Mouse (Mus musculus) lung, embryonic 16.5 days (tissue): Measurements from ENCODE around the gene Nav2. TPM values are rescaled to one million over a fixed set of nuclear protein-coding genes. Genes with fewer than 3 reads are reported as not detected.

Experiments used
- ATAC-seq: fragments of 200-750 bp; cut with Nextera tagmentation; 2 replicates; pipeline ENCODE4 v1.8.0; 2017; ENCODE audit warnings: low read depth, mild to moderate bottlenecking, moderate library complexity
- H3K27ac ChIP-seq: fragments of 300-500 bp; sonication (generic); 2 replicates; pipeline ENCODE4 v1.5.1; 2014; ENCODE audit warnings: mild to moderate bottlenecking, control low read depth, low read length
- H3K27me3 ChIP-seq: fragments of 300-500 bp; sonication (generic); 2 replicates; pipeline ENCODE4 v1.6.1; 2014; ENCODE audit warnings: low read depth, low read length, mixed read lengths; ENCODE audit not compliant: control insufficient read depth, insufficient read depth
- H3K36me3 ChIP-seq: fragments of 300-500 bp; sonication (generic); 2 replicates; pipeline ENCODE4 v1.6.1; 2014; ENCODE audit warnings: low read length; ENCODE audit not compliant: control insufficient read depth, insufficient read depth
- H3K4me1 ChIP-seq: fragments of 300-500 bp; sonication (generic); replicated peaks from 2 replicates; pipeline ENCODE4 v1.6.1; 2014; ENCODE audit warnings: low read length, mixed read lengths; ENCODE audit not compliant: control insufficient read depth, insufficient read depth
- H3K4me2 ChIP-seq: fragments of 300-500 bp; sonication (generic); 2 replicates; pipeline ENCODE4 v1.6.1; 2014; ENCODE audit warnings: low read depth, low read length, control low read depth
- H3K4me3 ChIP-seq: fragments of 300-500 bp; sonication (generic); 2 replicates; pipeline ENCODE4 v1.5.1; 2014; ENCODE audit warnings: mild to moderate bottlenecking, low read length, control low read depth
- H3K9ac ChIP-seq: fragments of 300-500 bp; sonication (generic); 2 replicates; pipeline ENCODE4 v1.6.1; 2014; ENCODE audit warnings: low read length, control low read depth
- H3K9me3 ChIP-seq: fragments of 300-500 bp; sonication (generic); 2 replicates; pipeline ENCODE4 v1.6.1; 2016; ENCODE audit warnings: low read length; ENCODE audit not compliant: control insufficient read depth
- WGBS: fragments of 180-500 bp; shearing (Covaris S2); extraction: QIAGEN DNeasy Blood & Tissue Kit; methylation state at CpG from one replicate; pipeline ENCODE4 v1.1.7; 2014; 5-methylcytosine and 5-hydroxymethylcytosine counted together
- polyA plus RNA-seq: library from polyadenylated mRNA; unstranded; fragments of >200 nt; fragmentation: Nextera tagmentation; extraction: Ambion mirVana; gene quantifications from 2 replicates; pipeline ENCODE4 v1.2.1, GENCODE M21; 2015

Nav2 gene
- polyA plus RNA-seq, 1 experiment from 2014 or later = 27.3 TPM

DNA sequence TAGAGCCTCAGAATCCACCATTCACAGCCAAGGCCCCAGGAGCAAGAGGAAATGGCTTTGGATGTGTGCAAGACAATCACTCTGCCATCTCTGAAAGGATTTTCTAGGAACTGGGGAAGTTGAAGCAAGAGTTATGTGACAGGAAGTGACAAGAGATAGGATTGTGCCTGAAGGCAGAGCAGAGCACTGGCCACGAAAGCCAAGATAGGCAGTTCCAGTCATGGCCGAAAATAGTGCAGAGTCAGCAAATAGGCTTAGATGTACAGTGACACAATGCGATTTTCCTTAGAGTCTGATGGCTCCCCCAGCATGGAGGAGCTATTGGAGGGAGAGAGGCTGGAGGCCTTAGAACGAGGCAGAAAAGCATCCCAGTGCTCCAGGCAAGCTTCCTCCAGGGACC is 269.7 kb downstream of the Nav2 start:
- WGBS = 48% methylated on average over 4 of the region's 4 CpGs
- H3K4me1 ChIP-seq = peaks cover 13% of the 10 kb centered on the region
- ATAC-seq = peak; percentile 15; the same call in 1 of the 2 replicates
- H3K27ac ChIP-seq = no peak overlapping the region
- H3K9ac ChIP-seq = no peak overlapping the region
- no peak overlapping the region for H3K4me2 ChIP-seq
- H3K9me3 ChIP-seq = no peaks in the 10 kb centered on the region
- H3K27me3 ChIP-seq = no peaks in the 10 kb centered on the region
- no peak overlapping the region for H3K4me3 ChIP-seq
- no peaks in the 10 kb centered on the region for H3K36me3 ChIP-seq

DNA sequence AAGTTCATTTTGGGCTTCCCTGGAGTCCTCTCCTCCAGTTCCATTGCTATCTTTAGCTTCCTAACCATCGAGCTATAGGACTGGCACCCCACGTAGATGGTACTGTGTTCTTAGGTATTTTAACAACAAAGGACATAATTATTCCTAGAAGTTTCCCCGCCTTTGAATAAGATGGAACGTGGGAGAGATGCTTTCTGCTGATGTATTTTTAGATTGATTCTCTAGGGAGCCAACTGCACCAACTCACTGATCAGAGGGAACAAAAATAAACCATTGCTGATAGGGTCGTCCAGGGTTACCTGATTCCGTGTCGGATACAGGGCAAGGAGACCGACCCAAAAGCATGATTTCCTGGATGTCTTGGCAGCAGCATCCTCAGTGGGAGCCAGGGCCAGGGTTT is 272.5 kb downstream of the Nav2 start:
- H3K27ac ChIP-seq = no peak overlapping the region
- no peak for ATAC-seq
- 52% methylated on average over 8 of the region's 8 CpGs for WGBS

DNA sequence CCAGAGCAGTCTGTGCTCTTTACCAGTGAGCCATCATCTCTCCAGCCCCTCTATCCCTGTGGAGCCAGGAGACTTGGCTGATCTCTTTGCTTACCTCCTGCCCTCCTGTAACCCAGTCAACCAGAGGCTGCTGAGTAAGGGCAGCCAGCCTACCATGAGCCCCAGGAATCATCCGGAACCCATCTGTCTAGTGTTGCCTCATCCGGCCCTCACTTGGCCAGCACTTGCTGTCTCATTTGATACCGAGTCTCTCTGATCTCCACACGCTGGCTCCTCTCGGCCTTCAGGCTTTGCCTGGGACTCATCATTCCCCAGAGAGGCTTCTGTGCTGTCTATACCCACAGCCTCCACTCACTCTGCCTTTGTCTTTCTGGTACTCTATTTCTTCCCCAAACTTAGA is 273.9 kb downstream of the Nav2 start:
- Histone ChIP-seq H3K36me3 (no peaks in the 10 kb centered on the region), H3K27me3 (no peaks in the 10 kb centered on the region), H3K9me3 (no peaks in the 10 kb centered on the region), H3K4me3 (no peak overlapping the region), H3K4me2 (no peak overlapping the region), H3K9ac (no peak overlapping the region), H3K27ac (no peak overlapping the region), H3K4me1 (peaks cover 26% of the 10 kb centered on the region)
- no peak for ATAC-seq
- WGBS = 84% methylated on average over 5 of the region's 5 CpGs

More for the DNA sequence above, 272.5 kb downstream of the Nav2 start:
- Histone ChIP-seq H3K36me3 (no peaks in the 10 kb centered on the region), H3K9me3 (no peaks in the 10 kb centered on the region), H3K9ac (no peak overlapping the region), H3K4me3 (no peak overlapping the region), H3K27me3 (no peaks in the 10 kb centered on the region), H3K4me1 (peaks cover 26% of the 10 kb centered on the region), H3K4me2 (no peak overlapping the region)

DNA sequence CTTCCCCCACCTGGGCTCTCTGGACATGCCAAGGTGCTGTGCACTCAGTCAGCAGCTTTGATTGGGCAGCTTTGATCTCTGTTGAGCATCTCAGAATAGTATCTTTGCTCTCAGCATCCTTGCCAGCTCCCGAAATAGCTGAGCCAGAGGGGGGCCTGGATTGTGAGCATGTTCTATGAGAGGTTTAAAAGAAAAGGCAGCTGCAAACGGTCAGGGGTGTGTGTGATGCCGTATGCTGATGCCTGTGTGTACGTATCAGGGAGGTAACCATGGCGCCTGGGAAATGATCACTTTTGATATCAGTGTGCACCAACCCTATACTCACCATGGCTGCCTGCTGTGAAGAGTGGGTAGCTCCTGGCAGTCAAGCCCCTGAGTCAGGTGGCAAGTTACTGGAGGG is 275.2 kb downstream of the Nav2 start:
- Histone ChIP-seq H3K4me3 (no peak overlapping the region), H3K27ac (no peak overlapping the region), H3K36me3 (no peaks in the 10 kb centered on the region), H3K4me2 (no peak overlapping the region), H3K9me3 (no peaks in the 10 kb centered on the region), H3K9ac (no peak overlapping the region), H3K27me3 (no peaks in the 10 kb centered on the region), H3K4me1 (peaks cover 18% of the 10 kb centered on the region)
- ATAC-seq = no peak
- WGBS = 62% methylated on average over 5 of the region's 5 CpGs

GRCm38 (mm10) chr7:49185991-49186390 is 277.5 kb downstream of the Nav2 start:
- Histone ChIP-seq H3K36me3 (no peaks in the 10 kb centered on the region), H3K4me3 (no peak overlapping the region), H3K4me1 (peaks cover 26% of the 10 kb centered on the region), H3K27ac (no peak overlapping the region), H3K9ac (no peak overlapping the region), H3K27me3 (no peaks in the 10 kb centered on the region), H3K4me2 (no peak overlapping the region), H3K9me3 (no peaks in the 10 kb centered on the region)
- ATAC-seq = no peak
- 53% methylated on average over 5 of the region's 5 CpGs for WGBS

DNA sequence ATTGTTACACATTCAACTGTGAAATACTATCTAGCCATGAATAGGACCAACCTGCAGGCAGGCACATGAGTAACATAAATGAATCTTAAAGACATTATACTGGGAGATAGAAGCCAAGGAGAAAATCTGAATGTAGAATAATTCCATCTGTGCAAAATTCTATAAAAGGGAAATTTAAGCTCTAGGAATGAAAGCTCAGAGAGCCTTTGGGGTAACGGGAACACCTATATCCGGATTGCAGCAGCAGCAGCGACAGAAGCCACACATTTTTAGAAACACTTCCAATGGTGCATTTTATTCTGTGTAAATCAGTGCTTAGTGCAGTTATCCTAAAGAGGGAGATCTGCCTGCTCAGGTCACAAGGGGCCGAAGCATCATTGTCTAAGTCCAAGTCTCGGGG is 280.8 kb downstream of the Nav2 start:
- H3K4me3 ChIP-seq = no peak overlapping the region
- WGBS = 86% methylated on average over 5 of the region's 5 CpGs
- no peak overlapping the region for H3K9ac ChIP-seq
- H3K27me3 ChIP-seq = no peaks in the 10 kb centered on the region
- no peaks in the 10 kb centered on the region for H3K36me3 ChIP-seq
- peaks cover 21% of the 10 kb centered on the region for H3K4me1 ChIP-seq
- no peaks in the 10 kb centered on the region for H3K9me3 ChIP-seq
- ATAC-seq = no peak
- H3K4me2 ChIP-seq = no peak overlapping the region
- H3K27ac ChIP-seq = no peak overlapping the region

DNA sequence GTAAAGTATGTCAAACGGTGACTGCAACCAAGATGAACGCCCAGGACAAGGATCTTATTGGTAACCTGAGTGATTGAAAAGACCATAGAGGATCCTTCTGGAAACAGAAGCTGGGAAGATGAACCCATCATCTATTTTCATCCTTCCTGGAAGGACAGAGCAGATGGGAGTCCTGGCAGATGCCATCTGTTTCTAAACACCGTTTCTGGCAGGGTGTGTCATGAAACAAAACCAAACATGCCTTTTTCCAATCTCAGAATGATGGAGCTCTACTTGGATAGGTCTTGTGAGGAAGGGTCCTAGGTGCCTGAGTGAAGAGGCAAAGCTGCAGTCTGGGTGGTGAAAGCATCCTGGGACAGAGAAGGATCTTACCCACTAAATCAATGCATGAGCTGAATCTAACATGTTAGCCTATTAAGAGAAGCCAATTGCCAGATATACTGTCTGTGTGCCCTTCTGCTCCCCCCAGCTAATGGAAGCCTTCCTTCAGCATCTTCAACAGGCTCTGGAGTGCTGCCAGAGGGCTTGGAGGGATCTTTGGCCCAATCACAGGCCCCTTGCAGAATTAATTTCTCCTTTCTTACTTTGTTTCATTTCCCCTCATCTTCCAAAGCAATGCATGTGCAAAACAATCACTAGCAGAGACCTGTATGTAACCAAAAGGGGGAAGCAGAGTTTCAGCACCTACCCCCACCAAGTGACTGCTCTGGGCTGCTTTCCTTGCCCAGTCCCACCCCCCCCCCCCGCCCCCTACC is 281.9 kb downstream of the Nav2 start:
- no peaks in the 10 kb centered on the region for H3K9me3 ChIP-seq
- H3K4me1 ChIP-seq = peaks cover 21% of the 10 kb centered on the region
- no peak overlapping the region for H3K4me3 ChIP-seq
- H3K27me3 ChIP-seq = no peaks in the 10 kb centered on the region
- H3K4me2 ChIP-seq = no peak overlapping the region
- no peaks in the 10 kb centered on the region for H3K36me3 ChIP-seq
- ATAC-seq = no peak
- 68% methylated on average over 4 of the region's 4 CpGs for WGBS
- H3K27ac ChIP-seq = peak overlapping the region; percentile 84
- H3K9ac ChIP-seq = no peak overlapping the region

- no peaks in the 10 kb centered on the region for H3K9me3 ChIP-seq
- H3K4me2 ChIP-seq = no peak overlapping the region
- 37% methylated on average over 7 of the region's 7 CpGs for WGBS
- peaks cover 26% of the 10 kb centered on the region for H3K4me1 ChIP-seq
- no peak overlapping the region for H3K9ac ChIP-seq
- H3K4me3 ChIP-seq = no peak overlapping the region
- peak overlapping the region; percentile 84 for H3K27ac ChIP-seq
- H3K27me3 ChIP-seq = no peaks in the 10 kb centered on the region
- peak; percentile 60 for ATAC-seq
- no peaks in the 10 kb centered on the region for H3K36me3 ChIP-seq
These were observed 282.7 kb downstream of the Nav2 start for GRCm38 (mm10) chr7:49191081-49191678.

DNA sequence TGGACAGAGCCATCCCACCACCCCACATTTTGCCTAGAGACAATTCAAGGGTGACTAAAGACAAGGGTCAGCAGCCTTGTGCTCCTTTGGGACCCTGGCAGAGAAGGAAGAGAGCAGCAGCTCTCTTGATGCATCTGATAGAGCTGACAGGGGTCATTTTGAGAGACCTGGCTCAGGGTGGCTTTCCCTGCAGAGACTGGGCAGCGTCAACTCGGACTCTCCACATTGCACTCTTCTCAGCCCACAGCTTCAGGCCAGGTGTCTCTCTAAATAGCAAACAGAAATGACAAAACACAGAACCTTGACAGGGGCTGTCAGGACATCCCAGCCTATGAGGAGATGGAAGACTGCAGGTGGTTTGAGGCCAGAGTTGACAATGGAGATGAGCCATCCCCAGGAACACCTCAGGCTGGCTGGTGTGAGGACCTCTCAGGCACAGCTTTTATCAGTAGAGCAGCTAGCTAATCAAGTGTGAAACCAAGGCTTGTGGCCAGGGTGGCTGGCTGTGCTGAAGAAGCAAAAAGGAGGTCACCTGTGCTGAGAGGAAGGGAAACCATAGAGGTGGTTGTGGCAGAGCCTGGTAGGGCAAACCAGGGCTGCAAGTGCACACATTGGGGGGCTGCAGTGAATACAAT is 283.7 kb downstream of the Nav2 start:
- ATAC-seq = no peak
- H3K27ac ChIP-seq = no peak overlapping the region
- H3K36me3 ChIP-seq = no peaks in the 10 kb centered on the region
- no peaks in the 10 kb centered on the region for H3K27me3 ChIP-seq
- H3K4me1 ChIP-seq = peaks cover 26% of the 10 kb centered on the region
- H3K4me2 ChIP-seq = no peak overlapping the region
- H3K4me3 ChIP-seq = no peak overlapping the region
- H3K9me3 ChIP-seq = no peaks in the 10 kb centered on the region
- 66% methylated on average over 2 of the region's 2 CpGs for WGBS
- H3K9ac ChIP-seq = no peak overlapping the region
